Mouse (Mus musculus) lung, postnatal 14 days (tissue): ENCODE measurements at regions not wholly inside any gene's neighbourhood (a gene's known extent, or its start where the extent isn't known, plus 50 kb on each side); places are given as distances from the start of the nearest gene placed in this dataset.

Experiments
- DNase-seq: peaks from one replicate; pipeline ENCODE4 v3.0.0; 2021

DNA sequence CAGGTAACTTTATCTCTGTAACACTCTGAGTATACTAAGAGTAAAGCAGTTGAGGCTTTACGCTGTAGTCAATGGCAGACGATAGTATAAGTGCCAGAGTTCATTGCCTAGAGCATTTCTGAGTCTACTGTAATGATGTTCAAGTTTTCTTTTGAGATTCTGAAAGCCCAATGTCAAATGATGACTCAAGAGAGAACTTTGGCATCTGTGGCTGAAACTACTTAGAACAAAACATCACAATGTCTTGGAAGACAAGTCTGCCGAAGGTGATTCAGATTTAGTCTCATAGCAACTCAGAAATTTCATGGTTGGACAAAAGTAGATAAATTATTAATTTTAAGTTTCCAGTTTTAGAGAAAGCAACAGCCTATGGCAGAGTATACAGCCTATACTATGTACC, 474.2 kb upstream of the A1bg start:
- DNase-seq = no peak

DNA sequence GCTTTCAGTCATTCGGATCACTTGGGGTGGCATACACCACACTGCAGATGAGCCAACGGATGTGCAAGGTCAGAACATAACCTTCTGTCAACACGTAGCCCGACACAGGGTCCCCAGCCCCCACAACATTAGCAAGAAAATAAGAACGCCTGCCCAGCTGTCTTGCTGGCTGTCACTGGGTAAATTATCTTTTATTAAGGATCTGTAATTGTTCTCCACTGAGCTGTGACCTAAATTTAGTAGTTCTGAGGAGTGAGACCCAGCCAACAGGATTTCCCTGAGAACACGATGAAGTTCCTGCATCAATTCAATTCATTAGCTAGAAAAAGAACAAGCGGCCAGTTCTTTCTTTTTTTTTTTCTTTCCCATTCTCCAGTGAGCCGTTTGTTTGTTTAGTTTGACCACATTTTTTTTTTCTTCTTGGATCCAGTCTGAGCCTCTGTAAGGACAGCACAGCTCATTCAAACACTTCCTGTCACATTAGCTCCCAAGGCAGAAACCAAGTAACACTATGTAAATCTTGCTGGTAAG, 472.5 kb upstream of the A1bg start:
- peak; percentile 30 for DNase-seq

DNA sequence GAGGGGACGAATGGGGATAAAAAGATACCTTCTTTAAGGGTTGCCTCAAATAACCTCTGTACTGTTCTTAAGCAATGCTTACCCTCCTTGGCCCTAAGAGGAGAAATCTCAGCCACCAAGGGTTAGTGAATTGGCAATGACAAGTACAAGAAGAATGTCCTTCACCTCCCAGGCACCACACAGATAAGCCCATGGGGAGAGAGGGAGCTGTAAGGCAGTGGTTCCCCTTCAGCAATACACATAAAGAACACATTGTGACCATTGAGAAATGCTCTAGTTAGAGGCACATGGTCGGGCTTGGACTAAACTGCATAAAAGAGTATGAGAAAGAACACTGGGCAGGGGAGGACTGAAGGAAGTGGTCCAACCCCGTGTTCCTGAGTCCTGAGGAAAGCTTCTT, 457.9 kb upstream of the A1bg start:
- DNase-seq = no peak

DNA sequence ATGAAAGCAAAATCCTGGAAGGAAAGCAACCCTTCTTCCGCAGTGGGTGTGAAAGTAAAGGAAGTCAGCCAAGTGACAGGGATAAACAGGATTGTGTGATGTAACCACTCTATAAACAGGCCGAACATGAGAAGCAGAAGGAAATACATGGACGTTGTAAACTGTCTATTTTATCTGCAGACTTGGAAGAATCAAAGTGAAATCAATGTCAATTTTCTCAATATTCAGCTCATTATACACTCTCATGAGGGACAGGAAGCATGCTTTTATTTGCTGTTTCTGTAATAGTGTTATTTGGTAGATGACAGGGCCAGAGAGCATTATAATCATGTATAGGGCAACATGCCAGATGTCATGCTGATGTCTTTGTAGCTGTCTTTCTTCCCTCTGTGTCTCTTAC, 443.5 kb upstream of the A1bg start:
- peak; percentile 14 for DNase-seq

GRCm38 (mm10) chr15:61365511-61365910, 442.7 kb upstream of the A1bg start:
- DNase-seq = no peak

DNA sequence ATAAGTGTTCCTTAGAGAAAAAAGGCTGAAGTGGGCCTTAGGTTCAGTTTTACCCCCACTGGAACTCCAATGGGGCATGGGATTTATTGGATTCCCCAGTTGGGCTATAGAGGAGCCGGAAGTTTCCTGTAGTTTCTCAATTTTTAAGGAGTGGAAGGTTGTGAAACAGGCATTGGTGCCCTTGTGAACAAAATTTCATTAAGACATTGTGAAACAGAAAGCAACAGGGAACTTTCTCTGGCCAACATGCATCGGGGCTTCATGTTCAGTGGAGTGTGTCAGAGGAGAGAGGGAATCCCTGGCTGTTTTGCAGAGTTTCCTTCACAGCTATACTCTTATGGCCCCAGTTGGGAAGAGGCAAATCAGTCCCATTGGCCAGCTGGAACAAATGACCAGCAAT, 441.6 kb upstream of the A1bg start:
- DNase-seq = no peak

DNA sequence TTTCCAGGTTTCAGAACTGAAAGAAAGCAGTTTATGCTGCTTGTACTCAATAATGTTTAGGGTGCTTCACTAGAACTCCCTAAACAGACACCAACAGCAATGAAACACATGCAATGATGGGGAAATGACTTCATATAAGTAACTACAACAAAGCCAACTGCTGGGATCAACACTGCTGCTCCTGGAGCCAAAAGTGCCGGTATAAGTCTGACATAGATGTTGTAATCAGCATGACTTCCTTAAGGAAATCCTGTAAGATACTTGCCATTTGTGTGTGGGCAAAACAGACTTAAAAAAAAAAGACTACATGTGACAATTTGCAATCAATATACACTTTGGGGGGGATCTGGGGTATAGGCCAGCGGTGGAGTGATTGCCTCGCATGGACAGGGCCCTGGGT, 438.4 kb upstream of the A1bg start:
- DNase-seq = no peak

DNA sequence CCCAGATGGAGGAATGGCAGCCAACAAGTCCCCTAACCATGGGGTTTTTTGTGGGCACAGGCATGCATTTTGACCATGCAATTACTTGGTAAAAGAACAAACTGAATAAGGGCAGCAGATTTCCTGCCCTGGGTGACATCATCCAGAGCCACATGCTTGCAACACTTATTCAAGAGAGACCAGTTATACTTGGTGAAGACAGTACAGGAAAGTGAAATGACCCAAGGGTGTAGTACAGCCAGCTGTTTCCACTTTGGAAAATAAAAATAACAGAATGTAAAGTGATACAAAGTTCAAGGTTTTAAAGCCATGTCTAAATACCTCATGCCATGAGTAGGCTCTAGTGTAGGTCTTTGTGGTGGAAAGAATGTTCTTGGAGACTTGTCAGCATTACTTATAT, 432.5 kb upstream of the A1bg start:
- no peak for DNase-seq

- no peak for DNase-seq
Observed at GRCm38 (mm10) chr15:61351729-61352342, 429.0 kb upstream of the A1bg start.

DNA sequence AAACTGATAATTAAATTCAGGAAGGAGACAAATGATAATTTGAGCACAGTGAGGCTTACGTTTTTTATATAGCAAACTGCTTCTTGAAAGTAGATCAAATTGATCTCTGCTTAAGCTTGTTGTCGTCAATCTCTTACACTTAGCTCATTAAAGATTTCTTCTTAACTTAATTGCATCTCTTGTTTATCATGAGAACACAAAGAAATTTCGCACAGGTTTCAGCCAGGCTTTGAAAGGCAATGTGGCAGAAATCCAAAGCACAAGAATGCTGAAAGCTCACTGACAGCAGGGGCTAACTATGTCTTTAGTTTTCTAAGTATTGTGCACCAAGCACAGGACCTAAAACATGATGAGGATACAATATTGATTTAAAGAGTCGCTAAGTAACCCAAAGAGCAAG, 422.3 kb upstream of the A1bg start:
- DNase-seq = no peak

DNA sequence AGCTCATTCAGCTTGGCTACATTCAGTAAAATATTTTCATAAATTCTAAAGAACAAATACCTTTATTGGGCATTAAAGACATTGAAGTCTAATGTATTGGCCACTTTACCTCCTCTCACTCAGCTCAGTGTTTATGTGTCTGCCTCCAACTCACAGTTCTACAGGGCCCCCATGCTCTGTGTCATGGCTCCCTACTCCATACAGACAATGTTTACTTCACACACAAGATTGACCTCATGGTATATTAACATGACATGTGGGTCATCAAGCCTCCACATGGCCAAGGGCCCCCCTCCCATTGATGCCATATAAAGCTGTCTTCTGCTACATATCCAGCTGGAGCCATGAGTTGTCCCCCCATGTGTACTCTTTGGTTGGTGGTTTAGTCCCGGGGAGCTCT, 419.8 kb upstream of the A1bg start:
- no peak for DNase-seq

- DNase-seq = no peak
Observed at GRCm38 (mm10) chr15:61327925-61328324, 405.1 kb upstream of the A1bg start.

- DNase-seq = no peak
Observed at GRCm38 (mm10) chr15:61322243-61322642, 399.4 kb upstream of the A1bg start.

GRCm38 (mm10) chr15:61309452-61310165, 386.8 kb upstream of the A1bg start:
- DNase-seq = no peak

DNA sequence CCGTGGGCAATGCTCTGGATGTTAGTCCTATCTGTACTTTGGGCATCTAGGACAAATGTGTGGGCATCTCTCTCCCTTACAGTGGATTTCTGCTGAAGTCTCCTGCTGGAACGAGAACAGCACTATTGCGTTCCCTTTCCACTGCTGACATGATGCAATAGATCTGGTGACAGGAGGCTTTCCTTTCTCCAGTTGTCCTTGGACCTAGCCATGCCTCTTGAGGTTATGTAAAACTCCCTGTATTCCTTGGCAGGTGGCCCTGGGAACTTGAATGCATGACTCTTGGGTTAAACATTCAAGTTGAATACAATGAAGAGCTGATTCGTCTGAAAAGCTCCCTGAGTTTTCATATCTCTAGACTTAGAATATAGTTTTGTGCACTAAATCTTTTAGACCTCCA, 386.1 kb upstream of the A1bg start:
- DNase-seq = peak; percentile 59

DNA sequence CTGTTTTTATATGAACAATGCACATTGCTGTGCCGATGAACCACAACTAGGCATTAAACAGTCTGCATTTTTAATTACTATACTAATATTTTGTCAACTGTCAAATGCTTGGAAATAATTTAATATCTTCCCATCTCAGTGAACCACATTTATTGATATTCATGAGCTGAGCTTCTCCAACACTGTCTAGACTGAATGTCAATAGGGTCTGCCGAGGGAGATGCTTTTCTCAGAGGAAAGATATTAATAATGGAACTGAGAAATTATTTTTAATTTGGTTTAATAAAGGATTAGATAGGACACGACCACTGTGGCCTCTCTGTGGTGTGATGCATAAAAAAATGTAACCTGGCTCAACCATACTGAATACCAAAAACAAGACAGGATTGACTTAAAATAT, 381.7 kb upstream of the A1bg start:
- DNase-seq = no peak

DNA sequence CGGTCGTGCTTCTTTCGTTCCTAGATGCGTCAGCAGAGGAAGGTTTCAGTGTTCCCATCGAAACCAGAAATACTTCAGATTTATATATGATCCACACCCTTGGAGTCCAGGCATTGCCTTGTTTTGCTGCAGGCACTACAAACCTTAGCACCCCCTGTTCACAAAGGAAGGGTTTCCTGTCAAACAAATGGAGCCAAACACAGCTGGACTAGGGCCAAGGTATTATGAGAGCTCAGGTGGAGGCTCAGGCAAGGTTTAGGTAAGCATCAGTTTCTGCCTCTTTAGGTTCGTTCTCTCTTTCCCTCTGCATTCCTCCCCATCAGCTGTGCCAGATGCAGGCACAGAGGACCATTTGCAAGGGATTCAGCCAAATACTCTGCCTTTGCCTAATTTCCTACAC, 377.0 kb upstream of the A1bg start:
- no peak for DNase-seq

- no peak for DNase-seq
Observed at GRCm38 (mm10) chr15:61297447-61298208, 374.8 kb upstream of the A1bg start.

- DNase-seq = no peak
Observed at GRCm38 (mm10) chr15:61294616-61295015, 371.8 kb upstream of the A1bg start.

DNA sequence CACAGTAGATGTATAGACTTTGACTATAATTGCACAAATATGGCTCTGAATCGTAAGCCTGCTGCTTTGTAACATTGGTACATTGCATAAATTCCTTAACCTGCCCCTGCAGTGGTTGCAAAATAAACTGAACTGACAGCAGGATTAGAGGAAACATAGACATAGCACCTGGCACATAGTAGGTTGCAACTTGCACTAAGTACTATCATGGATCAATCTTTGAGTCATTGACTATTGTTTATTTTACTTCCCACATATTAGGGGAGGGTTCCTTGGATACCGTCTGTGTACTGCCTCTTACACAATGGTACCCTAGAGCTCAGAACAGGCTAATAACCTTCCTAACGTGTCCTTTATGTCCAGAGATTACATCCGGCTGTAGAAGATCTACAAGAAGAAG, 371.3 kb upstream of the A1bg start:
- no peak for DNase-seq

DNA sequence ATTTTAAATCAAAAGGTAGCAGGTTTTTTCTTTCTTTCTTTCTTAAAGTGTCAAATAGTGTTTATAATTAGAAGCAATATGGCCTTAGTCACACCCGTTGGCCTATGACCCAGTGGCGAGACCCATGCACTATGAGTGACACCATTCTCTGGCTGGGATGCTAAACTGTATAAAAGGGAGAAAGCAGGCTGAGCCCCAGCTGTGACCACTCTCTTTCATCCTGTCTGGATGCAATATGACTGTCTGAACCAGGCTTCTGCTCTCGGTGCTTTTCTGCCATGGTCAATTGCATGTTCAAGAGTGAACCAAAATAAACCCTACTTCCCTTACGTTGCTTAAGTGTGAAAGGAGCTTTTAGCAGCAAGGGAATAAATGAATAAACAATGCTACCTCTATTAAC, 346.0 kb upstream of the A1bg start:
- DNase-seq = peak; percentile 1

- DNase-seq = no peak
Observed at GRCm38 (mm10) chr15:61259047-61259446, 336.2 kb upstream of the A1bg start.

- no peak for DNase-seq
Observed at GRCm38 (mm10) chr15:61244511-61244910, 321.7 kb upstream of the A1bg start.

- DNase-seq = no peak
Observed at GRCm38 (mm10) chr15:61242161-61242681, 319.4 kb upstream of the A1bg start.
